In genomic region chr13:59314419-59314818, GRCm38 (mm10) we compare ENCODE assay signal across 10 mouse cellular contexts.
A peak's percentile ranks its signal among the peaks of the same experiment; 100 is the strongest.
DNase-seq lines count a peak whose midpoint lies in the region; ATAC-seq lines count a peak whose summit lies in the region.
"Had no signal": no experiment of that assay in that cellular context is flagged by ENCODE, and none has a peak within 500 bp of the region (broad histone marks: within the 10 kb centered on the region; RNA-seq: fewer than 3 reads in every experiment).

No protein-coding gene starts in this region.

- 68% methylated on average over 1 of the region's 1 CpGs for WGBS in hindbrain, embryonic 11.5 days
- 68% methylated on average over 1 of the region's 1 CpGs for WGBS in hindbrain, embryonic 12.5 days

- H3K27ac ChIP-seq in hindbrain, embryonic 11.5 days (ENCODE audit: low read depth, low read length): no peak overlapping the region
- no peak overlapping the region for H3K27ac ChIP-seq in hindbrain, embryonic 12.5 days
- H3K27ac ChIP-seq: hindbrain, embryonic 15.5 days; midbrain, embryonic 12.5 days had no signal

- no peak overlapping the region for H3K4me3 ChIP-seq in hindbrain, embryonic 11.5 days (ENCODE audit: low read depth, low read length)
- H3K4me3 ChIP-seq in hindbrain, embryonic 12.5 days: no peak overlapping the region
- H3K4me3 ChIP-seq: hindbrain, embryonic 15.5 days; midbrain, embryonic 12.5 days had no signal

- peak; percentile 62 for DNase-seq in hindbrain, embryonic 11.5 days (ENCODE audit: low spot score)
- DNase-seq in right cerebral cortex, postnatal 4 days: peak; percentile 84
- no peak for DNase-seq in right cerebral cortex, adult 18-20 months
- peak; percentile 3 for DNase-seq in c-Kit-positive CD71-positive TER-119-negative erythroid progenitor cells, embryonic 14.5 days (ENCODE audit: low read depth)
- peak; percentile 28 for DNase-seq in lung, postnatal 10 days

- ATAC-seq in hindbrain, embryonic 11.5 days (ENCODE audit: low FRiP score): no peak
- no peak for ATAC-seq in hindbrain, embryonic 12.5 days (ENCODE audit: low FRiP score)
- no peak for ATAC-seq in granulocyte monocyte progenitor cell, adult 5-6 weeks (replicated peaks; ENCODE audit: poor library complexity, severe bottlenecking)
- no peak for ATAC-seq in monocyte, adult 5-6 weeks (replicated peaks; ENCODE audit: insufficient number of reproducible peaks, low FRiP score, low TSS enrichment, poor library complexity, severe bottlenecking)

- no peaks in the 10 kb centered on the region for H3K9me3 ChIP-seq in hindbrain, embryonic 11.5 days (ENCODE audit: control insufficient read depth, low read length)
- H3K9me3 ChIP-seq in hindbrain, embryonic 12.5 days (replicated peaks): no peaks in the 10 kb centered on the region
- H3K9me3 ChIP-seq: hindbrain, embryonic 15.5 days; midbrain, embryonic 12.5 days had no signal

- H3K9ac ChIP-seq in hindbrain, embryonic 11.5 days (ENCODE audit: low read depth, low read length): no peak overlapping the region
- no peak overlapping the region for H3K9ac ChIP-seq in hindbrain, embryonic 12.5 days
- H3K9ac ChIP-seq: hindbrain, embryonic 15.5 days; midbrain, embryonic 12.5 days had no signal

- H3K4me1 ChIP-seq in hindbrain, embryonic 11.5 days (replicated peaks; ENCODE audit: control insufficient read depth, insufficient read depth, low read length): no peaks in the 10 kb centered on the region
- H3K4me1 ChIP-seq in hindbrain, embryonic 12.5 days: no peaks in the 10 kb centered on the region
- H3K4me1 ChIP-seq: midbrain, embryonic 12.5 days had no signal

- H3K4me2 ChIP-seq in hindbrain, embryonic 11.5 days (replicated peaks; ENCODE audit: low read depth, low read length): no peak overlapping the region
- H3K4me2 ChIP-seq in hindbrain, embryonic 12.5 days (replicated peaks): no peak overlapping the region
- H3K4me2 ChIP-seq: hindbrain, embryonic 15.5 days; midbrain, embryonic 12.5 days had no signal

- no peaks in the 10 kb centered on the region for H3K27me3 ChIP-seq in hindbrain, embryonic 11.5 days (ENCODE audit: control insufficient read depth, insufficient read depth, low read length)
- H3K27me3 ChIP-seq in hindbrain, embryonic 12.5 days: no peaks in the 10 kb centered on the region
- H3K27me3 ChIP-seq: hindbrain, embryonic 15.5 days; midbrain, embryonic 12.5 days had no signal

- no peaks in the 10 kb centered on the region for H3K36me3 ChIP-seq in hindbrain, embryonic 11.5 days (ENCODE audit: control insufficient read depth, insufficient read depth, low read length)
- H3K36me3 ChIP-seq in hindbrain, embryonic 12.5 days: no peaks in the 10 kb centered on the region
- H3K36me3 ChIP-seq: hindbrain, embryonic 15.5 days; midbrain, embryonic 12.5 days had no signal
